Mouse (Mus musculus) regulatory T cell (primary cell): Measurements from ENCODE around the gene Nadk.

ENCODE experiments used
- in situ Hi-C: fragments of 300-600 bp; cut with MboI, MseI; formaldehyde crosslinking; loops from one replicate; pipeline ENCODE4 v1.15.1; 2025; ENCODE audit warnings: high pct_unique_total_duplicates

Gene Nadk

GRCm38 (mm10) chr4:155561661-155562442, at the start of gene Nadk:
Gene Nadk, plus strand, starts transcription at chr4:155562378.
- in situ Hi-C loops = no loop called here

GRCm38 (mm10) chr4:155514810-155515209, 47.4 kb upstream of the Nadk start:
- in situ Hi-C loops = no loop called here

DNA sequence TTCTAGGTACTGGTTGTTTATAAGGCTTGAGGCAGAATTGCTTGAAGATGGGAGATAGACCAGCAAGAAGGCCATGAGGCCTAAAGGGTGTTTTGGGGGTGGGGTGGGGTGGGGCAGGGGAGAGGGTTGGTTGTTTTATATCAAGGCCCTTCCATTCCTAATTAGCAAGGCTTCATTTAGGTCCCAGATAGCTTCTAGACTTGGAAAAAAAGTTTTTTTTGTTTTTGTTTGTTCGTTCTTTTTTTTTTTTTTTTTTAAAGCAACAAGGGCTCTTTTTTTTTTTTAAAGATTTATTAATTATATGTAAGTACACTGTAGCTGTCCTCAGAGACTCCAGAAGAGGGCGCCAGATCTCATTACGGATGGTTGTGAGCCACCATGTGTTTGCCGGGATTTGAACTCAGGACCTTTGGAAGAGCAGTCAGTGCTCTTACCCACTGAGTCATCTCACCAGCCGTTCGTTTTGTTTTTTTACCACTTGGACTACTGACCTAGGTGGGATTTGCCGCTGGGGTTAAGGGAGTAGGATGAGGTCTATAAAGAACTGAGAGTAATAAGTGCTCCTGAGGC, 44.1 kb upstream of the Nadk start:
- in situ Hi-C loops = no loop called here

DNA sequence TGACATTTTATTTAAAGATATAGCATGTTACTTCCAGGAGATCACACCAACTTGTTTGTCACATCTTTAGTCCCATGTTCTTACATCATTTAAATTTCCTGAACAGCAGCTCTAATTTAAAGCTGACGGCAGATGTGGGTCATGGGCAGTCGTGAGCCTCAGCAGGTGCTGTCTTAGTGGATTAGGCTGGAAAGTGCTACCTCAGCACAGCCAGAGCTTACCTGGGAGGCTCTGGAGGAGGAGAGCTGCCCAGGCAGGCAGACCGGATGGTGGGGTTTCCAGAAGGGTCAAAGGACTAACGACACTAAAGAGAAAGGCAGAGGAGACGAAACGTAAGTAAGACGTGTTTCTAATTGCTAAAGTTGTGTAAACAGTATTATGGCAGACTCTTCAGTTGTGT, 39.9 kb upstream of the Nadk start:
- in situ Hi-C loops = no loop called here

DNA sequence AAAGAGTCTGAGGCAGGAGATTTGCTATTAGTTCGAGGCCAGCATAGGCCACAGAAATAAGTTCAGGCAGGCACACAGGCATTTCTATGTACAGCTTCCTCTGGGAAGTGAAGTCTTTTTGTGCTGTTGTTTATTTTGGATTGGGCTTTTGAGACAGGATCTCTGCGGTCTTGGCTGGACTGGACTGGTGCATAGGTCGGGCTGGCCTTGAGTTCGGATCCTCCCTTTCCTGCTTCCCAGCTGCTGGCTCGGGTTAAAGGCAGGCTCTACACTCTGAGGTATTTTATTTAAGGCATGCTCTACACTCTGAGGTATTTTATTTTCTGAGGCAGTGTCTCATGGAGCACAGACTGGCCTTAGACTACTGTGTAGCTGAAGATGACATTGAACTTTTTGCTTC, 36.4 kb upstream of the Nadk start:
- in situ Hi-C loops = no loop called here

GRCm38 (mm10) chr4:155529294-155529693, 32.9 kb upstream of the Nadk start:
- in situ Hi-C loops = no loop called here

DNA sequence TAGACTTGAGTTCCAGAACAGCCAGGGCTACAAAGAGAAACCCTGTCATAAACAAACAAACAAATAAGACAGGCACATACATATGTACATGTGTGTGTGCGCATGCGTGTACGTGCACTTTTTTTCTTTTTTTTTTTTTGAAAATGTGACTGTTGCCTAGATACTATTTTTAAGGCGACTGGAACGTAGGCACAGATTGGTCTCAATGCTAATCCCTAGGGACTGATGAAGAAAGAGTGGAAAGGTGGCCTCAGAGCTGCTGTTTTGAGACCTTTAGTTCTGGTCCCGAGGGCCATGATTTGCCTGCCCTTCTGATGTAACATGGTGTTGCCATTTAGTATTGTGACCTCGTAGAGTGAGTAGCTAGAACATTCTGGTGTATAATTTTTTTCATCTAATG, 12.2 kb upstream of the Nadk start:
- in situ Hi-C loops = no loop called here

- in situ Hi-C loops = no loop called here
Measured at GRCm38 (mm10) chr4:155550446-155550845, 11.7 kb upstream of the Nadk start.

DNA sequence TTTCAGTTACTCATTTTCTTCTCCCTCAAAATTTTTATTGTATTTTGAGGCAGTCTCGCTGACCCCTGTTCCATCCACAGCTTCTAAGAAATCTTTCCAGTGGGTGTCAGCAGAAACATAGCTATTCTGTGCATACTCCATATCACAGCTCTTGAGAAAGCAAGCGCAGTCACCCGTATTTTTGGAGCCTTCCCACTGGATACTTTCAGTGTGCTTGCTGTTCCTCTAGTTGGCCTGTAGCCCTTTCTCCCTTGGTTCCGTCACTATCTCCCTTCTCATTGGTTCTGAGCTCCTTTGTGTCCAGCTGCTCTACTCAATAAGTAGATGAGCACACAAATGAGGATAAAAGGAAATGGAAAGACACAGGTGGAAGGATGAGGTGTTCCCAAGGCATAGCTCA, 11.1 kb upstream of the Nadk start:
- in situ Hi-C loops = no loop called here

GRCm38 (mm10) chr4:155552917-155553532, 9.2 kb upstream of the Nadk start:
- in situ Hi-C loops = no loop called here

DNA sequence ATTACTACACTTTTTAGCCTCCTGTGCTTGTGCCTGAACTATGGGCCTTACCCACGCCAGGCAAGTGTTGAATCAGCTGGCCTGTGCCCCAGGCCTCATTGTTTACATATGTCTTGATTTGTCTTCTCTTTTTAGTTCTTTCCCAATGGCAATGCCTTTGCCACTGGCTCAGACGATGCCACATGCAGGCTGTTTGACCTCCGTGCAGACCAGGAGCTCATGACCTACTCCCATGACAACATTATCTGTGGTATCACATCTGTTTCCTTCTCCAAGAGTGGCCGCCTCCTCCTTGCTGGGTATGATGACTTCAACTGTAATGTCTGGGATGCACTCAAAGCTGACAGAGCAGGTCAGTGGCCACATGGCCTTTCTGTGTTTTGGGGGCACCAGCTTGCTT, 7.3 kb upstream of the Nadk start:
- in situ Hi-C loops = no loop called here

DNA sequence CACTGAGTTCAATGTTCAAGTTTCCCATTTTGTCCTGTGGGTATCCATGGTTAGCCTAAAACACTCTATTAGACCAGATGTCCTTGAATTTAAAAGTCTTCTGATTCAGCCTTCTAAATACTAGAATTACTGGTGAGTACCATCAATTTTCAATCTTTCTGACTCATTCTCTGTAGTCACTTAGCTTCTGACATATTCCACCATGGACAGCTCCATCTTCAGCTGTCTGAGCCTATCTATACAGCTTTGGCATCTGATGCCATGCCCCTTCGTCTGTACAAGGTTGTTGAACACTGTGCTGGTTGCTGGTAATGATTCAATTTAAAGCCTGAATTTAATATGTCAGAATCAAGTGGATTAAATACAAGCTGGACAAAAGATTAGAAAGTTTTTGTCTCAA, 6.7 kb upstream of the Nadk start:
- in situ Hi-C loops = no loop called here

DNA sequence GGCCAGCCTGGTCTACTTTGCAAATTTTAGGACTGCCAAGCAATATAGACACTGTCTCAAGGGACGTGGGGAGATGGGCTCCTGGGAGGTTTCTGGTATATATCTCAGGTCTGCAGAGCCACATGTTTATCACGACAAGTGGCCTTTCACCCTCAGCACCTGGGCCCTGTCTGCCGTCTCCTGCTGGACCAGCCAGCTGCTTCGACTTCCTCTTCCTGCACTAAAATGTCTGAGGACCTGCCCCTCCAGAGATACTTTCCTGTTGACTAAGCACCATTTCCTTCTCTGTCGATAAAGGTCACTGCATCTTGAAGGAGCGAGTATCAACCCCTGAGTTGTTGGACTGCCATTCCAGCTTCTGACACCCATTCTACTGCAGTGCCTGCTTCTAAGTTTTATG, 2.7 kb upstream of the Nadk start:
- in situ Hi-C loops = no loop called here

DNA sequence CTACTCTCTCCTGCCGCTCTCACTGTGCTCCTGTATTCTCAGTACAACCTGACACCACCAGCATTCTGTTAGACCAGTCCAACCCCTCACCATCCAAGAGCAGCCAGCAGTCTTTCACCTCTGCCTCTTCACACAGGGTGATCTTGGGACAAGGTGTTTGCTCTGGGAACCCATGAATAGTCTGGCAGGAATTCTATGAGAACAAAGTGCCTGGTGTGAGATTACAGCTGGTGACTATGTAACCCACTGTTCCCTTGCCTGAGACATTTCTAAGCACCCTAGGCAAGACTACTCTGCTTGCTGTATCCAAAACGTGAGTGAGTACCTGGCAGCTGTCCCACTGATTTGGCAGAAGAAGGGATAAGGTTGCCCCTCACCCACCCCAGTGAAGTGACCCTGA, 1.2 kb upstream of the Nadk start:
- in situ Hi-C loops = no loop called here

DNA sequence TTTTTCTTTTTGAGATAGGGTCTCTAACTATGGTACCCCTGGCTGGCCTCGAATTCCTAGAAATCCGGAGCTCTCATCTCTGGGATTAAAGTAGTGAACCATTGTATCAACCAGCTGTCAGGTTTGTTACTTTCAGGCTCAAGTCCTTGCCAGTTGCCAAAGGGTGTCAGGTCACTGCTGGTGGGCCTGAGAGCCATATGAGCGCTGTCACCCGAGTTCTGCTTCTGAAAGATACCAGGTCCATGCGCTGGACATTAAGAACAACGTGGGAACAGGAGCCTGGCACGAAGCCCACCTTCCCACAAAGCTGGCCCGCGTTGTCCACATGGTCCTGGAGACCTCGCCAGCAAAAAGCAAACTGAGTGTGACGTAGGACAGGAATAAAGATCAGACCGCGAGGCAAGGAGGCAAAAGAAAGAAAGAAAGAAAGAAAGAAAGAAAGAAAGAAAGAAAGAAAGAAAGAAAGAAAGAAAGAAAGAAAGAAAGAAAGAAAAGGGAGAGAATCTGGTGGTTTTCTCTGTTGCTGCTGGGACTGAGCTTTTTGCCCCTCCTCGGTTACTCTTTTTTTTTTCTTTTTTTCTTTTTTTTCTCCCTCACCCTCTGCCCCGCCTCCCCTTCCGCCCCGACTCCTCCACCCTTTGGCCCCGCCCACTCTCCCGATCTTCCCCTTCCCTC, 684 bp downstream of the Nadk start:
- in situ Hi-C loops = no loop called here

DNA sequence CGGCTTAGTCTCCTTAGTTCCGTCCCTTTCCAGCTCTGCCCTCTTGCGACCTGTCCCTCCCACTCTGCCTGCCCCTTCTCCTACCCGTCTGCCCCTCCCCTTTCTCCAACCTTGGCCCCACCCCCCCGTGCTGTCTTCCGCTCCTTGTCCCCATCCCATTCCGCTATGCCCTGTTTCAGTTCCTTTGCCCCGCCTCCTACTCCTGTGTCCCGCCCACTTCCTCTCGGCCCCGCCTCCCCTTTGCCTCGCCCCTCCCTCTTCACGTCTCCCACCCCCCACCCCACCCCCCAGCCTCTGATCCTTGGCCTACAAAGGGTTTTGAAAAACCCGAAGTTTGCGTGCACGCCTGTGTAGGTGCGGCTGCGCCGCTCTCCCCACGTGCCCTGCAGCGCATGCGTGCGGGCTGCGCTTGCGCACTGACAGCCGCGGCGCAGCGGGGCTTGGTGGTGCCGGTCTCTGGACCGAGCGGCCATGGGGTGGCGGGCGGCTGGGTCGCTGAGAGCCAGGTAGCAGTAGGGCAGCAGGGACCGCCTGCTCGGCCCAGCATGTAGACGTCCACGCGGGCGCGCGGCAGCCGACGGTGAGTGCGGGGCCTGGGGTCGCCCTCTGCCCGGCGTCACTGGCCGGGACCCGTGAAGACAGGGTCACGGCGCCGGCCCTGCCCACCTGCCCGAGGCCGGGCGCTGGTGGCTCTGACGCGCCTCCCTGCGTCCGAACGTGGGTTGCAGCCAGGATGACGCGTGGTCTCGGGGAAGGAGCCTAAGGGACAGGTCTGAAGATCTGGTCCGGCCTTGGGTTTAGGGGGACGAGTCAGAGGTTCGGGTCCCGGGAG, 1.4 kb downstream of the Nadk start:
- in situ Hi-C loops = no loop called here

DNA sequence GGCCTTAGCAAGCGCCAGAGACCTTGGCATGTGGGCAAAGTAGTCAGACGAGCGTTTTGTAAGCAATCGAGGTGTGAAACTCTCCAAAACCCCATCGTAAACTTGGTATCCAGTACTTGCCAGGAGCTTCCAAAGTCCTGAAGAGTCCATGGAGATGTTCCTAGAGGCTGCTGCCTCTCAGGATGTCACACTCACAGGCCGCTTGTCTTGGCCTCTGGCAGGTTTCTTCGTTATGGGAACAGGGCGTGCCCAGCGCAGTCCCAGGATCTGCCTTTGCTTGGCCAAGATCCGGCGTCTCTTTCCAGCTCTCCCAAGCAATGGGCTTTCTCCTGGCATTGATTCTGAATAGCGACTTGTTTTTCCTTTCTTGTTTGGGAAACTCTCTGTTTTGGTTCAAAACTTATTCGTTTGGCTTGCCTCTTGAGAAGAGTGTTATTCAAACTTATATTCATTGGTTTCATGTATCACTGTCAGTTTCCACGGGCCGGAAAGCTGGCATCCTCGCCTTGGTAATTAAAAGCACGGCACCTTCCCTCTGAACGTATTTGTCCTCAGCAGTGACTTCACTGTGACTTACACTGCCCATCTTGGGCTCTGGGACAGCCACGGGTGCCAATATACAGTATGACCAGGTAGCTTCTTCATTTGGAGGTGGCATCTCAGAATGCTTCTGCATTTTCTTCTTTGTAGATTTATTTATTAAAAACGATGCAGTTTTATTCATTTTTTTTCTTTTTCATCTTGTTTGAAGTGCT, 2.3 kb downstream of the Nadk start:
- in situ Hi-C loops = no loop called here

GRCm38 (mm10) chr4:155566555-155566954, 4.4 kb downstream of the Nadk start:
- in situ Hi-C loops = no loop called here

GRCm38 (mm10) chr4:155568170-155568569, 6.0 kb downstream of the Nadk start:
- in situ Hi-C loops = no loop called here

DNA sequence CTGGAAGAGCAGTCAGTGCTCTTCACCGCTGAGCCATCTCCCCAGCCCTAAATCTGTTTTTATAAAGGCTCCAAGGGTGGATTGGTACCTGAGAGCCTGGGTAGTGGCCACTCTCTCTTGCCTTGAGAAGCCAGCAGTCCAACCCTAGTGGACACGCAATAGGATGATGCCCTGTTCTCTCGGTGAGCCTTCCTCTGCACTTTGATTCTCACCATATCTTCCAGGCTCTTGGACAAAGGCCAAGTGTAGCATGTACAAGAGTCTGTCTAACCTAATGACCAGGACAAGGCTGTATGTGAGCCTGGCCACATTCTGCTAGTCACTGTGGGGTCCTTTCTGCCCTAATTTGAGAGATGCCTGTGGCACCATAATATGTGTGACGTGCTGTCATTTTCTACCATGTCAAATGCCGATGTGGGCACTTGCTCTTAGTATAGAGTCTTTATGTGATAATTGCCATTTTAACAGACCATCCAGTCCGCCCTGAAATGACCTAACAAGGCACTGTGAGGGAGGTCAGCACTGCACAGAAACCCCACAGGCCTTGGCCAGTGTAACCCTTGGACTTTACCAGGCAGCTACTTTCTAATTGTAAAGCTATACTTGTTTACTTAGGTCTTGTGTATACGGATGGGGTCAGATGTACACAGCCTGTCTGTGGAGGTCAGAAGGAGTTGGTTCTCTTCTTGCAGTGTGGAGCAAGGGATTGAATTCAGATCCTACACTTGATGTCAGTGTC, 6.6 kb downstream of the Nadk start:
- in situ Hi-C loops = no loop called here
